Mouse (Mus musculus): ENCODE measurements around the gene Hist1h2af. TPM values are rescaled to one million over a fixed set of nuclear protein-coding genes. Genes with fewer than 3 reads are reported as not detected.
"Not testable (repeated sequence)": the region's sequence is repeated elsewhere in the genome, so short reads cannot be mapped to it uniquely, and the experiment has no call there.

The Hist1h2af gene
- total RNA-seq, 1 experiment from 2014 or later: 1,285 TPM

GRCm38 (mm10) chr13:23551931-23552914 lies 18.5 kb downstream of the Hist1h2af start:
- ATAC-seq (replicated peaks; ENCODE audit: low read depth, poor library complexity, severe bottlenecking): no peak

GRCm38 (mm10) chr13:23552962-23553361 lies 19.3 kb downstream of the Hist1h2af start, which contains the start of gene Hist1h1d:
Gene Hist1h1d (plus strand): TSS chr13:23553262.
- no peak for ATAC-seq (replicated peaks; ENCODE audit: low read depth, poor library complexity, severe bottlenecking)

GRCm38 (mm10) chr13:23554393-23554792 lies 20.7 kb downstream of the Hist1h2af start:
- ATAC-seq (replicated peaks; ENCODE audit: low read depth, poor library complexity, severe bottlenecking): no peak

- ATAC-seq (replicated peaks; ENCODE audit: low read depth, poor library complexity, severe bottlenecking): peak; percentile 57
Measured at GRCm38 (mm10) chr13:23554925-23555838, 21.5 kb downstream of the Hist1h2af start.

GRCm38 (mm10) chr13:23555839-23556416 lies 22.2 kb downstream of the Hist1h2af start:
- peak; percentile 49 for ATAC-seq (replicated peaks; ENCODE audit: low read depth, poor library complexity, severe bottlenecking)

GRCm38 (mm10) chr13:23556906-23557305 lies 23.2 kb downstream of the Hist1h2af start:
- ATAC-seq (replicated peaks; ENCODE audit: low read depth, poor library complexity, severe bottlenecking): no peak

- ATAC-seq (replicated peaks; ENCODE audit: low read depth, poor library complexity, severe bottlenecking): not testable (repeated sequence)
Measured at GRCm38 (mm10) chr13:23560699-23561098, 27.0 kb downstream of the Hist1h2af start.

GRCm38 (mm10) chr13:23561531-23561882 lies 27.8 kb downstream of the Hist1h2af start:
- ATAC-seq (replicated peaks; ENCODE audit: low read depth, poor library complexity, severe bottlenecking): not testable (repeated sequence)

GRCm38 (mm10) chr13:23561883-23562659 lies 28.4 kb downstream of the Hist1h2af start, which contains the start of gene Hist1h3e:
Gene Hist1h3e (minus strand): TSS chr13:23562369.
- peak; percentile 79 for ATAC-seq (replicated peaks; ENCODE audit: low read depth, poor library complexity, severe bottlenecking)

- ATAC-seq (replicated peaks; ENCODE audit: low read depth, poor library complexity, severe bottlenecking): peak; percentile 46
Measured at GRCm38 (mm10) chr13:23562699-23563462, 29.2 kb downstream of the Hist1h2af start.

GRCm38 (mm10) chr13:23564482-23564881 lies 30.8 kb downstream of the Hist1h2af start:
- no peak for ATAC-seq (replicated peaks; ENCODE audit: low read depth, poor library complexity, severe bottlenecking)

GRCm38 (mm10) chr13:23570261-23571021 lies 36.7 kb downstream of the Hist1h2af start:
- not testable (repeated sequence) for ATAC-seq (replicated peaks; ENCODE audit: low read depth, poor library complexity, severe bottlenecking)

GRCm38 (mm10) chr13:23571022-23571503 lies 37.4 kb downstream of the Hist1h2af start, which contains the start of the genes Hist1h2ae and Hist1h2bg:
Gene Hist1h2ae (minus strand): TSS chr13:23571220.
Gene Hist1h2bg (plus strand): TSS chr13:23571396.
- peak; percentile 76 for ATAC-seq (replicated peaks; ENCODE audit: low read depth, poor library complexity, severe bottlenecking)

GRCm38 (mm10) chr13:23571504-23572217 lies 38.0 kb downstream of the Hist1h2af start:
- peak; percentile 9; the same call in 1 of the 2 replicates for ATAC-seq (replicated peaks; ENCODE audit: low read depth, poor library complexity, severe bottlenecking)

- no peak for ATAC-seq (replicated peaks; ENCODE audit: low read depth, poor library complexity, severe bottlenecking)
Measured at GRCm38 (mm10) chr13:23572218-23573033, 38.7 kb downstream of the Hist1h2af start.

Data from common myeloid progenitor, adult 5-6 weeks (primary cell).